Comparison of ENCODE assay signal across 8 mouse cellular contexts in the genomic region with DNA sequence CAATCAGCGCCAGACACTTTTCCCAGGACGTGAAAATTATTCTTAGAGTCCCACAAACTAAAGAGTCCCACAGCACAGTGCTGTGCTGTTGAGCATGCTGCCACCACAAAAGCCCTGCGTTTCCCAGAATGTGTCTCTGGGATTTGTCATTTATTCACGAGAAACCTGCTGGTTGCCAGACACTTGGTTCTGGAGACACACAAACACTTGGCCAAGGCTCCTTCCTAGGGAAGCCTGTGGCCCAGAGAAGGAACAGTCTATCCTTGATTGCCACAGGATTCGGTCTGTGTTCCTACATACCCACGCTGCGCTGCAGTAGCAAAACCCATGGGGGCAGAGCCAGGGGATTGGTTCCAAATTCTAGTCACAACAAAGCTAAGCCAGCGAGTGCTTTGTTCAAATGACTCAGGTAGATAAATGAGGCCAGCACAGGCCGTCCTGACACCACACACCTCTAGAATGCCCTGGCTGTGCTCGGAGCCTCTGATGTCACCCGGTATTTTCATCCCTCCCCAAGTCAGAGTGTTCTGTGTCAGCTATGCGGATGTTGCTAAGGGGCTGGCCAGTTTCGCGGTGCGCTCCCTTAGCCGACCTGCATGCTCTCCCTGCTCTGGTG.
DNase-seq lines count a peak whose midpoint lies in the region; ATAC-seq lines count a peak whose summit lies in the region.

No protein-coding gene starts in this region.

- no peaks in the 10 kb centered on the region for H3K9me3 ChIP-seq in embryonic facial prominence, embryonic 12.5 days
- H3K9me3 ChIP-seq in heart, embryonic 16.5 days (replicated peaks; ENCODE audit: control insufficient read depth, low read length), result no peaks in the 10 kb centered on the region

- H3K36me3 ChIP-seq in embryonic facial prominence, embryonic 12.5 days, result no peaks in the 10 kb centered on the region
- H3K36me3 ChIP-seq in heart, embryonic 16.5 days (ENCODE audit: control insufficient read depth, insufficient read depth), result no peaks in the 10 kb centered on the region

- no peak overlapping the region for H3K9ac ChIP-seq in embryonic facial prominence, embryonic 12.5 days
- H3K9ac ChIP-seq in heart, embryonic 16.5 days (ENCODE audit: low read length), result peak overlapping the region; percentile 62

- no peak overlapping the region for H3K27ac ChIP-seq in embryonic facial prominence, embryonic 12.5 days
- no peak overlapping the region for H3K27ac ChIP-seq in heart, embryonic 16.5 days (ENCODE audit: low read length)

- WGBS in embryonic facial prominence, embryonic 12.5 days, result 50% methylated on average over 16 of the region's 16 CpGs
- 48% methylated on average over 16 of the region's 16 CpGs for WGBS in heart, embryonic 16.5 days

- DNase-seq in layer of hippocampus, adult 11-12 months (ENCODE audit: low spot score), result peak; percentile 19
- DNase-seq in layer of hippocampus, adult 9-10 months (ENCODE audit: low spot score), result no peak
- peak; percentile 21 to 61 for DNase-seq in left cerebral cortex, postnatal 25 days (ENCODE audit: low spot score in 2 of 2)
- DNase-seq in urinary bladder, postnatal 25 days (ENCODE audit: low spot score), result no peak
- DNase-seq in MN1 (ENCODE audit: low spot score), result no peak
- no peak for DNase-seq in lung, postnatal 14 days

- 0 out of 2 replicates have a peak, but pooled peaks cover 11% of the 10 kb centered on the region for H3K27me3 ChIP-seq in embryonic facial prominence, embryonic 12.5 days
- no peaks in the 10 kb centered on the region for H3K27me3 ChIP-seq in heart, embryonic 16.5 days (ENCODE audit: control insufficient read depth, insufficient read depth, low read length)

- peaks cover 21% of the 10 kb centered on the region for H3K4me1 ChIP-seq in embryonic facial prominence, embryonic 12.5 days
- H3K4me1 ChIP-seq in heart, embryonic 16.5 days (ENCODE audit: control insufficient read depth, insufficient read depth, low read length), result peaks cover 23% of the 10 kb centered on the region

- intact Hi-C loops in left cerebral cortex, postnatal 25 days (cut with DNase I), result loop anchor here (2.0 to 10.0 kb wide), 6 partner anchors 63 to 879 kb away; a partner anchor contains a TSS

- peak overlapping the region; percentile 26 for H3K4me2 ChIP-seq in embryonic facial prominence, embryonic 12.5 days (replicated peaks)
- H3K4me2 ChIP-seq in heart, embryonic 16.5 days (ENCODE audit: low read depth, low read length), result peak overlapping the region; percentile 66

- H3K4me3 ChIP-seq in embryonic facial prominence, embryonic 12.5 days, result no peak overlapping the region
- peak overlapping the region; percentile 39 for H3K4me3 ChIP-seq in heart, embryonic 16.5 days (ENCODE audit: low read length)

- ATAC-seq in embryonic facial prominence, embryonic 12.5 days (ENCODE audit: insufficient number of reproducible peaks, insufficient read depth, low FRiP score, low TSS enrichment), result no peak
- ATAC-seq in heart, embryonic 16.5 days (replicated peaks; ENCODE audit: extremely low read depth, insufficient read depth, low FRiP score), result 0 out of 2 replicates have a peak, but pooled peaks have one; percentile 38

Comparison
In these comparisons a context has a peak if more than half of its experiments do, and no peak if none do; other contexts are left out.
1. DNase-seq: peak in layer of hippocampus, adult 11-12 months (single experiment) and left cerebral cortex, postnatal 25 days (2 of 2); none in layer of hippocampus, adult 9-10 months (single experiment), urinary bladder, postnatal 25 days (single experiment), MN1 (single experiment) and lung, postnatal 14 days (single experiment).